Mouse (Mus musculus) NIH3T3 (cell line): ENCODE data around the gene Car1.
"Not testable (repeated sequence)": the region's sequence is repeated elsewhere in the genome, so short reads cannot be mapped to it uniquely, and the experiment has no call there.

Source experiments
- DNase-seq: peaks from one replicate; pipeline ENCODE4 v3.0.0-alpha.2; 2012; ENCODE audit warnings: low read depth

The Car1 gene

GRCm38 (mm10) chr3:14808211-14808610 lies at the start of gene Car1:
Gene Car1, minus strand, starts transcription at chr3:14808368.
- DNase-seq, result no peak

- DNase-seq, result no peak
Observed at GRCm38 (mm10) chr3:14857874-14858273, 49.7 kb upstream of the Car1 start.

- DNase-seq, result no peak
Observed at GRCm38 (mm10) chr3:14854446-14854845, 46.3 kb upstream of the Car1 start.

GRCm38 (mm10) chr3:14853966-14854365 lies 45.8 kb upstream of the Car1 start:
- no peak for DNase-seq

- no peak for DNase-seq
Observed at GRCm38 (mm10) chr3:14848587-14849254, 40.6 kb upstream of the Car1 start.

- DNase-seq, result no peak
Observed at GRCm38 (mm10) chr3:14839466-14840118, 31.4 kb upstream of the Car1 start.

GRCm38 (mm10) chr3:14838936-14839335 lies 30.8 kb upstream of the Car1 start:
- no peak for DNase-seq

- peak; percentile 24 for DNase-seq
Observed at GRCm38 (mm10) chr3:14832766-14833165, 24.6 kb upstream of the Car1 start.

GRCm38 (mm10) chr3:14831219-14831835 lies 23.2 kb upstream of the Car1 start:
- DNase-seq, result no peak

GRCm38 (mm10) chr3:14828896-14829295 lies 20.7 kb upstream of the Car1 start:
- no peak for DNase-seq

- no peak for DNase-seq
Observed at GRCm38 (mm10) chr3:14819844-14820504, 11.8 kb upstream of the Car1 start.

GRCm38 (mm10) chr3:14815396-14815795 lies 7.2 kb upstream of the Car1 start:
- DNase-seq, result not testable (repeated sequence)

GRCm38 (mm10) chr3:14806702-14807101 lies 1.5 kb downstream of the Car1 start:
- no peak for DNase-seq

- no peak for DNase-seq
Observed at GRCm38 (mm10) chr3:14805962-14806361, 2.2 kb downstream of the Car1 start.

- no peak for DNase-seq
Observed at GRCm38 (mm10) chr3:14804906-14805305, 3.3 kb downstream of the Car1 start.

GRCm38 (mm10) chr3:14797069-14797468 lies 11.1 kb downstream of the Car1 start:
- no peak for DNase-seq

- DNase-seq, result no peak
Observed at GRCm38 (mm10) chr3:14795292-14796020, 12.7 kb downstream of the Car1 start.

GRCm38 (mm10) chr3:14792032-14792431 lies 16.1 kb downstream of the Car1 start:
- DNase-seq, result no peak

GRCm38 (mm10) chr3:14787607-14788006 lies 20.6 kb downstream of the Car1 start:
- DNase-seq, result no peak

GRCm38 (mm10) chr3:14787136-14787535 lies 21.0 kb downstream of the Car1 start:
- no peak for DNase-seq

GRCm38 (mm10) chr3:14786551-14787079 lies 21.6 kb downstream of the Car1 start:
- DNase-seq, result no peak

GRCm38 (mm10) chr3:14785353-14785752 lies 22.8 kb downstream of the Car1 start:
- no peak for DNase-seq
